ENCODE assay signal across 27 mouse cellular contexts in the genomic region with DNA sequence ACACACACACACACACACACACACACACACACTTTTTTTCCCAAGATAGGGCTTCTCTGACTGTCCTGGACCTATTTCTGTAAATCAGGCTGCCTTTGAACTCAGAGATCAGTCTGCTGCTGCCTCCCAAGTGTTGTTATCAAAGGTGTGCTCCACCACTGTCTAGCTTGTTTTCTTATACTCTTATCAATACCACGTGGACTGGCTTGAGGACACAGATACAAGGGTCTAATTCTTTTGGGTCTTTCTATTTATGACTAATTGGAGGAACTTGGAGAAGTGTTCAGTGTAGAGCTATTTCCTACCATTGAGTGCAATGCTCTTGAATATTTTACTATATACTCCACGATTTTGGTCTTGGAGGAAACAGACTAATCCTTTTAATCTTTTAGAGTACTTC. TPM values are rescaled to one million over a fixed set of nuclear protein-coding genes. Genes with fewer than 3 reads are reported as not detected.
A peak's percentile ranks its signal among the peaks of the same experiment; 100 is the strongest.
DNase-seq lines count a peak whose midpoint lies in the region; ATAC-seq lines count a peak whose summit lies in the region.
"Had no signal": no experiment of that assay in that cellular context is flagged by ENCODE, and none has a peak within 500 bp of the region (broad histone marks: within the 10 kb centered on the region; RNA-seq: fewer than 3 reads in every experiment).

No protein-coding gene starts in this region.

- 57% methylated on average over 2 of the region's 2 CpGs for WGBS in liver, embryonic 11.5 days
- 85% methylated on average over 2 of the region's 2 CpGs for WGBS in midbrain, embryonic 10.5 days
- 86% methylated on average over 2 of the region's 2 CpGs for WGBS in midbrain, embryonic 14.5 days
- WGBS in neural tube, embryonic 15.5 days, result 90% methylated on average over 2 of the region's 2 CpGs

- H3K4me2 ChIP-seq in liver, embryonic 11.5 days, result no peak overlapping the region
- H3K4me2 ChIP-seq in midbrain, embryonic 14.5 days (ENCODE audit: low read length), result no peak overlapping the region
- no peak overlapping the region for H3K4me2 ChIP-seq in neural tube, embryonic 15.5 days
- H3K4me2 ChIP-seq: embryonic facial prominence, embryonic 13.5 days; embryonic facial prominence, embryonic 15.5 days; forebrain, embryonic 12.5 days had no signal

- H3K9me3 ChIP-seq in liver, embryonic 11.5 days (ENCODE audit: control insufficient read depth, low read length), result no peaks in the 10 kb centered on the region
- no peaks in the 10 kb centered on the region for H3K9me3 ChIP-seq in midbrain, embryonic 10.5 days (replicated peaks)
- H3K9me3 ChIP-seq in midbrain, embryonic 14.5 days (ENCODE audit: control insufficient read depth, low read length), result no peaks in the 10 kb centered on the region
- no peaks in the 10 kb centered on the region for H3K9me3 ChIP-seq in neural tube, embryonic 15.5 days (replicated peaks)
- H3K9me3 ChIP-seq: embryonic facial prominence, embryonic 13.5 days; embryonic facial prominence, embryonic 15.5 days; forebrain, embryonic 10.5 days; forebrain, embryonic 12.5 days had no signal

- H3K27ac ChIP-seq in liver, embryonic 11.5 days (ENCODE audit: low read depth, low read length), result no peak overlapping the region
- no peak overlapping the region for H3K27ac ChIP-seq in midbrain, embryonic 10.5 days (replicated peaks)
- no peak overlapping the region for H3K27ac ChIP-seq in midbrain, embryonic 14.5 days (replicated peaks; ENCODE audit: low read depth, low read length)
- no peak overlapping the region for H3K27ac ChIP-seq in neural tube, embryonic 15.5 days (replicated peaks)
- H3K27ac ChIP-seq: embryonic facial prominence, embryonic 13.5 days; embryonic facial prominence, embryonic 15.5 days; forebrain, embryonic 10.5 days; forebrain, embryonic 12.5 days had no signal

- H3K27me3 ChIP-seq in liver, embryonic 11.5 days (replicated peaks; ENCODE audit: control insufficient read depth, insufficient read depth, low read length), result no peaks in the 10 kb centered on the region
- H3K27me3 ChIP-seq in midbrain, embryonic 10.5 days (ENCODE audit: low read depth, poor library complexity, severe bottlenecking), result no peaks in the 10 kb centered on the region
- H3K27me3 ChIP-seq in midbrain, embryonic 14.5 days (ENCODE audit: control insufficient read depth, insufficient read depth, low read length), result no peaks in the 10 kb centered on the region
- H3K27me3 ChIP-seq in neural tube, embryonic 15.5 days (replicated peaks), result no peaks in the 10 kb centered on the region
- H3K27me3 ChIP-seq: embryonic facial prominence, embryonic 13.5 days; embryonic facial prominence, embryonic 15.5 days; forebrain, embryonic 12.5 days; Patski had no signal

- no peaks in the 10 kb centered on the region for H3K36me3 ChIP-seq in liver, embryonic 11.5 days (ENCODE audit: control insufficient read depth, insufficient read depth, low read length)
- H3K36me3 ChIP-seq in midbrain, embryonic 10.5 days, result peaks cover 14% of the 10 kb centered on the region; the same call in 1 of the 2 replicates
- no peaks in the 10 kb centered on the region for H3K36me3 ChIP-seq in midbrain, embryonic 14.5 days (ENCODE audit: control insufficient read depth, insufficient read depth, low read length)
- H3K36me3 ChIP-seq in neural tube, embryonic 15.5 days, result 0 out of 2 replicates have a peak, but pooled peaks cover 2% of the 10 kb centered on the region
- H3K36me3 ChIP-seq: embryonic facial prominence, embryonic 15.5 days; forebrain, embryonic 12.5 days had no signal

- ATAC-seq in liver, embryonic 11.5 days (replicated peaks; ENCODE audit: low FRiP score), result peak; percentile 48; the same call in 1 of the 2 replicates
- no peak for ATAC-seq in midbrain, embryonic 14.5 days (ENCODE audit: low FRiP score, low TSS enrichment)
- peak; percentile 24; the same call in 1 of the 2 replicates for ATAC-seq in megakaryocyte-erythroid progenitor cell, adult 5-6 weeks (replicated peaks; ENCODE audit: low FRiP score, low TSS enrichment, poor library complexity, severe bottlenecking)
- no peak for ATAC-seq in neural tube, embryonic 15.5 days (ENCODE audit: low FRiP score)
- ATAC-seq: activated CD4-positive, CD25-positive, alpha-beta regulatory T cell, adult 4 months; forebrain, embryonic 14.5 days; forebrain, embryonic 16.5 days; Patski had no signal

- no peak overlapping the region for H3K9ac ChIP-seq in liver, embryonic 11.5 days (ENCODE audit: low read depth, low read length)
- H3K9ac ChIP-seq in midbrain, embryonic 14.5 days (replicated peaks; ENCODE audit: low read length), result no peak overlapping the region
- H3K9ac ChIP-seq in neural tube, embryonic 15.5 days (replicated peaks), result no peak overlapping the region
- H3K9ac ChIP-seq: embryonic facial prominence, embryonic 13.5 days; embryonic facial prominence, embryonic 15.5 days; forebrain, embryonic 12.5 days had no signal

- DNase-seq in liver, embryonic 11.5 days (ENCODE audit: low spot score), result no peak
- DNase-seq in liver, result no peak
- DNase-seq in midbrain, embryonic 10.5 days (ENCODE audit: low spot score), result peak; percentile 9
- DNase-seq in midbrain, embryonic 14.5 days, result no peak
- peak; percentile 13 for DNase-seq in c-Kit-positive CD71-positive TER-119-positive erythroid progenitor cells, embryonic 14.5 days (ENCODE audit: low spot score)
- no peak for DNase-seq in heart, adult 11 months
- DNase-seq: adrenal gland, adult 8-10 months; adrenal gland, postnatal 14 days; adrenal gland, postnatal 36 days; cerebellum, adult 11 months; cerebellum, adult 18-20 months; cerebellum, adult 8-10 months; cerebellum, adult 9-11 months; cerebellum, postnatal 14 days; cerebellum, postnatal 36 days; embryo, embryonic 11 days had no signal

- peaks cover 3% of the 10 kb centered on the region; the same call in 1 of the 2 replicates for H3K4me1 ChIP-seq in liver, embryonic 11.5 days (replicated peaks; ENCODE audit: control insufficient read depth, insufficient read depth, low read length)
- no peaks in the 10 kb centered on the region for H3K4me1 ChIP-seq in midbrain, embryonic 10.5 days
- H3K4me1 ChIP-seq in midbrain, embryonic 14.5 days (ENCODE audit: control insufficient read depth, insufficient read depth, low read length), result no peaks in the 10 kb centered on the region
- H3K4me1 ChIP-seq in neural tube, embryonic 15.5 days, result no peaks in the 10 kb centered on the region
- H3K4me1 ChIP-seq: embryonic facial prominence, embryonic 13.5 days; embryonic facial prominence, embryonic 15.5 days; forebrain, embryonic 10.5 days; forebrain, embryonic 12.5 days had no signal

- no peak overlapping the region for H3K4me3 ChIP-seq in liver, embryonic 11.5 days (ENCODE audit: low read depth, low read length)
- no peak overlapping the region for H3K4me3 ChIP-seq in midbrain, embryonic 10.5 days
- H3K4me3 ChIP-seq in midbrain, embryonic 14.5 days (replicated peaks; ENCODE audit: low read depth, low read length), result no peak overlapping the region
- no peak overlapping the region for H3K4me3 ChIP-seq in neural tube, embryonic 15.5 days (replicated peaks)
- H3K4me3 ChIP-seq: embryonic facial prominence, embryonic 13.5 days; embryonic facial prominence, embryonic 15.5 days; erythroblast, embryonic 14.5 days; forebrain, embryonic 10.5 days; forebrain, embryonic 12.5 days had no signal

RNA-seq across cellular contexts. Expression of gene Abhd12, which starts 17.2 kb away (rescaled TPM):
- polyA plus RNA-seq in liver, embryonic 11.5 days (2014; fragmentation: Nextera tagmentation; extraction: Ambion mirVana), result 35.4 and 37.5 TPM in 2 replicates
- polyA plus RNA-seq in midbrain, embryonic 10.5 days (2016; fragmentation: Nextera tagmentation; extraction: Ambion mirVana), result 47.0 and 53.0 TPM in 2 replicates
- polyA plus RNA-seq in midbrain, embryonic 14.5 days (2014; fragmentation: Nextera tagmentation; extraction: Ambion mirVana), result 102 and 105 TPM in 2 replicates
- total RNA-seq in megakaryocyte-erythroid progenitor cell, adult 5-6 weeks (2014; fragmentation: Nextera tagmentation), result 9.5 and 13.2 TPM in 2 replicates
- total RNA-seq in megakaryocyte-erythroid progenitor cell, adult 5-6 weeks (2017), result 21.8 and 45.1 TPM in 2 replicates
- polyA plus RNA-seq in neural tube, embryonic 15.5 days (2015; fragmentation: Nextera tagmentation; extraction: Ambion mirVana), result 126 and 148 TPM in 2 replicates

RNA-seq across cellular contexts. Expression of gene Gins1, which starts 17.8 kb away (rescaled TPM):
- 65.8 and 68.3 TPM in 2 replicates for polyA plus RNA-seq in liver, embryonic 11.5 days (2014; fragmentation: Nextera tagmentation; extraction: Ambion mirVana)
- polyA plus RNA-seq in midbrain, embryonic 10.5 days (2016; fragmentation: Nextera tagmentation; extraction: Ambion mirVana), result 78.8 and 81.0 TPM in 2 replicates
- 19.2 and 21.3 TPM in 2 replicates for polyA plus RNA-seq in midbrain, embryonic 14.5 days (2014; fragmentation: Nextera tagmentation; extraction: Ambion mirVana)
- 41.8 and 68.1 TPM in 2 replicates for total RNA-seq in megakaryocyte-erythroid progenitor cell, adult 5-6 weeks (2014; fragmentation: Nextera tagmentation)
- 87.4 and 115 TPM in 2 replicates for total RNA-seq in megakaryocyte-erythroid progenitor cell, adult 5-6 weeks (2017)
- 12.8 and 16.1 TPM in 2 replicates for polyA plus RNA-seq in neural tube, embryonic 15.5 days (2015; fragmentation: Nextera tagmentation; extraction: Ambion mirVana)

Comparison
In these comparisons a context has a peak if more than half of its experiments do, and no peak if none do; other contexts are left out.
1. DNase-seq: peak in midbrain, embryonic 10.5 days (single experiment) and c-Kit-positive CD71-positive TER-119-positive erythroid progenitor cells, embryonic 14.5 days (single experiment); none in liver, embryonic 11.5 days (single experiment), liver (single experiment), midbrain, embryonic 14.5 days (single experiment) and heart, adult 11 months (single experiment).
2. ATAC-seq: peak in liver, embryonic 11.5 days (single experiment) and megakaryocyte-erythroid progenitor cell, adult 5-6 weeks (single experiment); none in midbrain, embryonic 14.5 days (single experiment) and neural tube, embryonic 15.5 days (single experiment).